Mouse (Mus musculus) MEL (cell line): ENCODE measurements around the gene Timm29.

Experiments used
- BHLHE40 ChIP-seq: IDR thresholded peaks from 2 replicates; pipeline ENCODE4 v1.6.1; 2012; ENCODE audit warnings: low read depth, mild to moderate bottlenecking, inconsistent platforms, low read length, improper control_type of control experiment, borderline replicate concordance
- CTCF ChIP-seq, 3 experiments: IDR thresholded peaks in 2 of 3; conservative IDR thresholded peaks in 1 of 3; 2 replicates each; pipeline ENCODE4 v1.5.1; 2011 to 2012; ENCODE audit warnings: low read length in 3 of 3, low read depth in 2 of 3, mild to moderate bottlenecking in 2 of 3, improper control_type of control experiment in 1 of 3, inconsistent platforms in 1 of 3, mixed read lengths in 1 of 3, moderate library complexity in 1 of 3; ENCODE audit not compliant: control insufficient read depth in 1 of 3, insufficient read depth in 1 of 3, poor library complexity in 1 of 3, severe bottlenecking in 1 of 3
- ELF1 ChIP-seq: IDR thresholded peaks from 2 replicates; pipeline ENCODE4 v1.6.1; 2014; ENCODE audit warnings: low read depth, mild to moderate bottlenecking, inconsistent platforms, low read length, improper control_type of control experiment, moderate library complexity
- ETS1 ChIP-seq: IDR thresholded peaks from 2 replicates; pipeline ENCODE4 v1.6.1; 2012; ENCODE audit warnings: low read depth, mild to moderate bottlenecking, inconsistent platforms, low read length, improper control_type of control experiment, moderate library complexity
- GABPA ChIP-seq: IDR thresholded peaks from 2 replicates; pipeline ENCODE4 v1.6.1; 2012; ENCODE audit warnings: low read depth, mild to moderate bottlenecking, inconsistent platforms, low read length, improper control_type of control experiment, moderate library complexity
- NELFE ChIP-seq: IDR thresholded peaks from 2 replicates; pipeline ENCODE4 v1.6.1; 2011; ENCODE audit warnings: low read depth, low read length, improper control_type of control experiment
- NRF1 ChIP-seq: IDR thresholded peaks from 2 replicates; pipeline ENCODE4 v1.6.1; 2014; ENCODE audit warnings: low read depth, mild to moderate bottlenecking, inconsistent platforms, low read length, improper control_type of control experiment, moderate library complexity; ENCODE audit not compliant: poor library complexity, insufficient read depth, severe bottlenecking
- TAL1 ChIP-seq: IDR thresholded peaks from 2 replicates; pipeline ENCODE4 v1.6.1; 2012; ENCODE audit warnings: mild to moderate bottlenecking, inconsistent platforms, low read length, moderate library complexity, mixed read lengths
- ZC3H11A ChIP-seq: IDR thresholded peaks from 2 replicates; pipeline ENCODE4 v1.6.1; 2012; ENCODE audit warnings: low read depth, mild to moderate bottlenecking, inconsistent platforms, low read length, improper control_type of control experiment

- TF ChIP-seq GABPA: no peak
- TF ChIP-seq ZC3H11A: no peak
- TF ChIP-seq CTCF (IDR thresholded peaks at IDR 0.05 in 2 of 3, conservative IDR thresholded peaks at IDR 0.05 in 1 of 3; ENCODE audit: control insufficient read depth in 1 of 3, insufficient read depth in 1 of 3, low read depth in 2 of 3, low read length in 3 of 3, poor library complexity in 1 of 3, severe bottlenecking in 1 of 3): no peak
- no peak for TF ChIP-seq ELF1
- TF ChIP-seq BHLHE40: no peak
- no peak for TF ChIP-seq TAL1
- TF ChIP-seq ETS1: no peak
- no peak for TF ChIP-seq NRF1
- no peak for TF ChIP-seq NELFE
Observed at GRCm38 (mm10) chr9:21594838-21595237, 2.3 kb downstream of the Timm29 start.
